Mouse (Mus musculus) lung, embryonic 14.5 days (tissue): ENCODE measurements around the gene Sdhaf1. TPM values are rescaled to one million over a fixed set of nuclear protein-coding genes. Genes with fewer than 3 reads are reported as not detected.

ENCODE experiments used
- ATAC-seq: fragments of 200-750 bp; cut with Nextera tagmentation; 2 replicates; pipeline ENCODE4 v1.8.0; 2017; ENCODE audit warnings: mild to moderate bottlenecking, moderate TSS enrichment, moderate library complexity; ENCODE audit not compliant: insufficient read depth
- DNase-seq: peaks from one replicate; pipeline ENCODE4 v3.0.0-alpha.2; 2015
- H3K27ac ChIP-seq: fragments of 300-500 bp; sonication (generic); 2 replicates; pipeline ENCODE4 v1.5.1; 2014; ENCODE audit warnings: low read depth, mild to moderate bottlenecking, moderate library complexity
- H3K27me3 ChIP-seq: fragments of 300-500 bp; sonication (generic); 2 replicates; pipeline ENCODE4 v1.6.1; 2014; ENCODE audit warnings: low read length, control low read depth; ENCODE audit not compliant: insufficient read depth
- H3K36me3 ChIP-seq: fragments of 300-500 bp; sonication (generic); 2 replicates; pipeline ENCODE4 v1.6.1; 2014; ENCODE audit warnings: control low read depth; ENCODE audit not compliant: insufficient read depth
- H3K4me1 ChIP-seq: fragments of 300-500 bp; sonication (generic); 2 replicates; pipeline ENCODE4 v1.6.1; 2014; ENCODE audit warnings: antibody characterized with exemption, control low read depth; ENCODE audit not compliant: insufficient read depth
- H3K4me2 ChIP-seq: fragments of 300-500 bp; sonication (generic); 2 replicates; pipeline ENCODE4 v1.6.1; 2014; ENCODE audit warnings: mild to moderate bottlenecking
- H3K4me3 ChIP-seq: fragments of 300-500 bp; sonication (generic); 2 replicates; pipeline ENCODE4 v1.5.1; 2014; ENCODE audit warnings: low read depth, low read length
- H3K9ac ChIP-seq: fragments of 300-500 bp; sonication (generic); 2 replicates; pipeline ENCODE4 v1.6.1; 2014
- H3K9me3 ChIP-seq: fragments of 300-500 bp; sonication (generic); 2 replicates; pipeline ENCODE4 v1.6.1; 2016; ENCODE audit warnings: low read depth, low read length, control low read depth
- CTCF ChIP-seq: IDR thresholded peaks from 2 replicates; pipeline ENCODE4 v1.5.1; 2016; ENCODE audit warnings: antibody characterized with exemption, low read depth
- WGBS: fragments of 180-500 bp; shearing (Covaris S2); extraction: QIAGEN DNeasy Blood & Tissue Kit; methylation state at CpG from one replicate; pipeline ENCODE4 v1.1.7; 2014; 5-methylcytosine and 5-hydroxymethylcytosine counted together
- polyA plus RNA-seq: library from polyadenylated mRNA; unstranded; fragments of >200 nt; fragmentation: Nextera tagmentation; extraction: Ambion mirVana; gene quantifications from 2 replicates; pipeline ENCODE4 v1.2.1, GENCODE M21; 2014

The Sdhaf1 gene
- polyA plus RNA-seq, 1 experiment from 2014 or later: 21.3 TPM

DNA sequence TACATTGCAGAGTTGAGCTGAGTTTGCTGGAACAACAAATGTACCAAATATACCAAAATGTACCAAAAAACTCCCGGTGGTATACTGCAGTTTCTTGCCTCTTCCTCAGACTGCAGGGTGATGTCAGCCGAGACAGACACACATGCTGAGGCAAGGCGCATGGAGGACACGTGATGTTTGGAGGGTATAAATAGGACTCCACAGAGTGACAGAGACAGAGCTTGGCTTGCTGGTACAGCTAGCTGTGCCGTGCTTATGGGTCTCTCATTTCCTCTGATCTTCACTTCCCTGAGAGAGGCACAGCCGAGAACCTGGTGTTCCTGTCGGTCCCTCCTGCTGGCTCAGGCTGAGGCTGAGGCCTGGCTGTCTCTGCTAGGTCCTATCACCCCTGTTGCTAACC, 41.0 kb downstream of the Sdhaf1 start:
- no peak overlapping the region for H3K9ac ChIP-seq
- no peak overlapping the region for H3K4me2 ChIP-seq
- no peak for DNase-seq
- H3K9me3 ChIP-seq: no peaks in the 10 kb centered on the region
- no peak for TF ChIP-seq CTCF
- no peaks in the 10 kb centered on the region for H3K27me3 ChIP-seq
- ATAC-seq: no peak
- peaks cover 4% of the 10 kb centered on the region; the same call in 1 of the 2 replicates for H3K4me1 ChIP-seq
- no peak overlapping the region for H3K27ac ChIP-seq
- no peak overlapping the region for H3K4me3 ChIP-seq
- no peaks in the 10 kb centered on the region for H3K36me3 ChIP-seq
- WGBS: 72% methylated on average over 7 of the region's 7 CpGs

- DNase-seq: no peak
- Histone ChIP-seq H3K9ac (no peak overlapping the region), H3K27ac (peak overlapping the region; percentile 99; the same call in 1 of the 2 replicates)
Measured at GRCm38 (mm10) chr7:30281522-30281921, 42.2 kb downstream of the Sdhaf1 start.

DNA sequence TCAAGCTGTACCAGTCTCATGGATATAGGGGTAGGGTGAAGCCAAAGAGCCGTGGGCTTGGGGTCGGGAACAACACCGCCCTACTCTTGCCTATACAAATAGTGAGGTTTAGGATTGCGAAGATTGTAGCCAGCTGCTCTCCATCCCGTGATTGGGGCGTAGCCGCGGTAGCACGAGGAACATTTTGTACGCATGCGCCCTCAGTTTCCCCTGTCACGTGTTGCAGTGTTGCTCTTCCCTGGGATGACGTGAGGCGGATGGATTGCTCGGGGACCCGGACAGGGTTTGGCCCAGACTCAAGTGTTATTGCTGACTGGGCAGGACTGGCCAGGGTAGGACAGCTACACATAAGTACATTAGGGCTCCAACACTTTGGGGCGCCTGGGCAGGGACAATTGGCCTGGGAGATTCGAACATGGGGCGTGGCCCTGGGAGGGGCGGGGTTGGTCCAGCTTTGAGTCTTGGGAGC, 43.0 kb downstream of the Sdhaf1 start:
- peak overlapping the region; percentile 41 for H3K9ac ChIP-seq
- H3K27me3 ChIP-seq: no peaks in the 10 kb centered on the region
- H3K4me3 ChIP-seq: peak overlapping the region; percentile 79
- ATAC-seq (peak; percentile 92), DNase-seq (peak; percentile 96)
- peak overlapping the region; percentile 94 for H3K4me2 ChIP-seq
- no peak for TF ChIP-seq CTCF
- no peaks in the 10 kb centered on the region for H3K36me3 ChIP-seq
- no peaks in the 10 kb centered on the region for H3K9me3 ChIP-seq
- peak overlapping the region; percentile 99 for H3K27ac ChIP-seq
- H3K4me1 ChIP-seq: peaks cover 4% of the 10 kb centered on the region; the same call in 1 of the 2 replicates
- under 1% methylated on average over 20 of the region's 20 CpGs for WGBS

More at GRCm38 (mm10) chr7:30281522-30281921, 42.2 kb downstream of the Sdhaf1 start:
- TF ChIP-seq CTCF: no peak
- H3K27me3 ChIP-seq: no peaks in the 10 kb centered on the region
- no peaks in the 10 kb centered on the region for H3K36me3 ChIP-seq
- peaks cover 4% of the 10 kb centered on the region; the same call in 1 of the 2 replicates for H3K4me1 ChIP-seq
- 48% methylated on average over 4 of the region's 4 CpGs for WGBS
- H3K4me3 ChIP-seq: no peak overlapping the region; the same call in 1 of the 2 replicates
- no peaks in the 10 kb centered on the region for H3K9me3 ChIP-seq
- H3K4me2 ChIP-seq: peak overlapping the region; percentile 94
- no peak for ATAC-seq

DNA sequence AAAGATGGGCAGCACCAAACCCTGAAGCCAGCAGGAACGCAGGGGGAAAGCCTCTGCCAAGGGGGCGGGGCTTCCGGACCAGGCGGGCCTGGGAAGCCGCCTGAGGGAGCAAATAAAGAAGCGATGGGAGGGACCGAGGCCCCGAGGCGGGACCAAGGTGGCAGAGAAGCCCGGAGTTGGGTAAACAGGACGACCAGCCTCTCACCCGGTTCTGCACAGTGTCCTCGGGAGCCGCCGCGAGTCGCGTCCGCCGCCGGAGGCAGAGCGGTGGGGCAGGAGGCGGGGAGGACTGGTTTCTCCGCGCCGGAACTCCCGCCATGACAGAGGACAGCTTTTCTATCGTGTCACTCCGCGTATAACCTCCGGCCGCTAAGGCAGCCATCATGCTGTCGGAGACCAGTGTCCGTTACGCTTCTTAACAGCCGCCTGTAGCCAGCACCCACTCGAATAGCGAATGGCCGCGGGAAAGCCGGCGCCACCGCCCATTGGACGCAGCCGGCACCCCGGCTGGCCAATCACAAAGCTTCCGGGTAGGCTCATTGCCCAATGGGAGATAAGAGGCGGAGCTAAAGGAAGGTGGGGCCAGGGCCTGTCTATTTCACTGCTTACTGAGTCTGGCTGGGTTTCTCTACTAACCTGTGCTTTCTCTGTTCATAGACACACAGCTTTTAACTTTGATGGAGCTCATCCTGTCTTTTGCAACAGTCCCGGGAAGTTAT, 43.6 kb downstream of the Sdhaf1 start, which contains the start of the genes Thap8 and Wdr62:
Gene Thap8, plus strand, starts transcription at position 144 of the 719 bp plus-strand sequence.
Gene Wdr62, minus strand, starts transcription at position 469 of the 719 bp plus-strand sequence.
- 0% methylated on average over 47 of the region's 49 CpGs for WGBS
- H3K9ac ChIP-seq: peak within 1 kb of the TSS; percentile 56
- DNase-seq (peak; percentile 98), ATAC-seq (peak; percentile 95)
- peak within 1 kb of the TSS; percentile 99 for H3K27ac ChIP-seq
- no peak for TF ChIP-seq CTCF
- H3K4me2 ChIP-seq: peak within 1 kb of the TSS; percentile 94
- peak within 1 kb of the TSS; percentile 79 for H3K4me3 ChIP-seq
- H3K36me3 ChIP-seq: no peaks in the 10 kb centered on the region
- H3K9me3 ChIP-seq: no peaks in the 10 kb centered on the region
- H3K4me1 ChIP-seq: peaks cover 4% of the 10 kb centered on the region; the same call in 1 of the 2 replicates
- no peaks in the 10 kb centered on the region for H3K27me3 ChIP-seq

GRCm38 (mm10) chr7:30279536-30279935, 44.2 kb downstream of the Sdhaf1 start:
- Histone ChIP-seq H3K9ac (peak overlapping the region; percentile 56), H3K9me3 (no peaks in the 10 kb centered on the region), H3K4me1 (peaks cover 4% of the 10 kb centered on the region; the same call in 1 of the 2 replicates), H3K27ac (peak overlapping the region; percentile 99), H3K4me2 (peak overlapping the region; percentile 94), H3K27me3 (no peaks in the 10 kb centered on the region), H3K4me3 (peak overlapping the region; percentile 79), H3K36me3 (no peaks in the 10 kb centered on the region)
- TF ChIP-seq CTCF: no peak
- DNase-seq (no peak), ATAC-seq (no peak)
- WGBS: 0% methylated on average over 6 of the region's 6 CpGs

- ATAC-seq: no peak
- Histone ChIP-seq H3K9ac (no peak overlapping the region), H3K9me3 (no peaks in the 10 kb centered on the region), H3K27ac (no peak overlapping the region), H3K4me1 (peaks cover 4% of the 10 kb centered on the region; the same call in 1 of the 2 replicates), H3K27me3 (no peaks in the 10 kb centered on the region), H3K4me3 (peak overlapping the region; percentile 79), H3K36me3 (no peaks in the 10 kb centered on the region), H3K4me2 (peak overlapping the region; percentile 94)
- no peak for TF ChIP-seq CTCF
- WGBS: 57% methylated on average over 2 of the region's 2 CpGs
- no peak for DNase-seq
Measured at GRCm38 (mm10) chr7:30278911-30279310, 44.8 kb downstream of the Sdhaf1 start.

DNA sequence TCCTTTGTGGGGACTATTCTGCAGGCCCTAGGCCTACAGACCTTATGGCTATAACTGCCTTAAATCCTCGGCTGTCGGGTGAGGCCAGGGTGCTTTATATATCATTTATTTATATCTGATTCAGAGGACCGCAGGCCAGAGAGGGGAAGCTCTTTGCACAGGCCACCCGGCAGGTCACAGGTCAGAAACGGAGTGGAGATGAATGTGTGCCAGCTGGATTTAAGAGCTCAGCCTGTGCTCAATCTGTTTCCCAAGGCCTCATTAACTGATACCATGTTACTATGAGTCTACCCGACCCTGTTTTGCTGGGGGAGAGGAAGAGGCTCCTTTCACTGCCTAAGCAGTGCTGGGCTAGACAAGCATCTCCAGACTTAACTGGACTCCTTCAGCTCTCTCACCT, 49.3 kb downstream of the Sdhaf1 start:
- ATAC-seq (no peak), DNase-seq (peak; percentile 23)
- Histone ChIP-seq H3K4me3 (no peak overlapping the region), H3K27ac (no peak overlapping the region), H3K9me3 (no peaks in the 10 kb centered on the region), H3K4me2 (no peak overlapping the region), H3K36me3 (peaks cover 17% of the 10 kb centered on the region; the same call in 1 of the 2 replicates), H3K9ac (no peak overlapping the region), H3K27me3 (no peaks in the 10 kb centered on the region), H3K4me1 (no peaks in the 10 kb centered on the region; the same call in 1 of the 2 replicates)
- TF ChIP-seq CTCF: no peak
- 45% methylated on average over 6 of the region's 6 CpGs for WGBS

Other genes with a start within 250 kb of the Sdhaf1 start
- gene Gm26920, start 233.5 kb downstream of the Sdhaf1 start, polyA plus RNA-seq: 1.7 and 2.0 TPM in 2 replicates
- gene Zfp566, start 233.4 kb downstream of the Sdhaf1 start, polyA plus RNA-seq: 10.3 and 10.9 TPM in 2 replicates
- 120 and 128 TPM in 2 replicates for gene Zfp260, start 229.1 kb downstream of the Sdhaf1 start, polyA plus RNA-seq
- gene Zfp382, start 202.0 kb downstream of the Sdhaf1 start, polyA plus RNA-seq: 8.1 and 9.1 TPM in 2 replicates
- gene Zfp146, start 154.1 kb downstream of the Sdhaf1 start, polyA plus RNA-seq: 16.8 and 17.0 TPM in 2 replicates
- gene Cox7a1, start 139.8 kb downstream of the Sdhaf1 start, polyA plus RNA-seq: 4.5 and 8.0 TPM in 2 replicates
- gene Capns1, start 125.1 kb downstream of the Sdhaf1 start, polyA plus RNA-seq: 78.3 and 80.3 TPM in 2 replicates
- gene Polr2i, start 91.9 kb downstream of the Sdhaf1 start, polyA plus RNA-seq: 187 and 192 TPM in 2 replicates
- 175 and 182 TPM in 2 replicates for gene Tbcb, start 91.6 kb downstream of the Sdhaf1 start, polyA plus RNA-seq
- gene Ovol3, start 88.2 kb downstream of the Sdhaf1 start, polyA plus RNA-seq: 0.26 TPM in 1 of 2 replicates, not detected in the other
- 0.26 and 0.30 TPM in 2 replicates for gene Thap8, start 43.8 kb downstream of the Sdhaf1 start, polyA plus RNA-seq
- gene Wdr62, start 43.5 kb downstream of the Sdhaf1 start, polyA plus RNA-seq: 16.3 and 17.1 TPM in 2 replicates
- 31.1 and 41.9 TPM in 2 replicates for gene Clip3, start 32.2 kb downstream of the Sdhaf1 start, polyA plus RNA-seq
- 72.1 and 73.1 TPM in 2 replicates for gene Alkbh6, start 15.2 kb downstream of the Sdhaf1 start, polyA plus RNA-seq
- gene Syne4, start 9.1 kb downstream of the Sdhaf1 start, polyA plus RNA-seq: 21.9 and 23.2 TPM in 2 replicates
- gene E130208F15Rik, start 2.2 kb downstream of the Sdhaf1 start, polyA plus RNA-seq: not detected in 2 replicates
- 3.4 and 3.7 TPM in 2 replicates for gene Lrfn3, start 38.9 kb upstream of the Sdhaf1 start, polyA plus RNA-seq
- 46.0 and 46.8 TPM in 2 replicates for gene Tyrobp, start 89.9 kb upstream of the Sdhaf1 start, polyA plus RNA-seq
- 1.5 and 2.0 TPM in 2 replicates for gene Hcst, start 96.0 kb upstream of the Sdhaf1 start, polyA plus RNA-seq
- gene Nfkbid, start 97.8 kb upstream of the Sdhaf1 start, polyA plus RNA-seq: 1.7 and 2.0 TPM in 2 replicates
- gene Aplp1, start 121.6 kb upstream of the Sdhaf1 start, polyA plus RNA-seq: 22.3 and 22.6 TPM in 2 replicates
- not detected in 2 replicates for gene Kirrel2, start 133.8 kb upstream of the Sdhaf1 start, polyA plus RNA-seq
- 0.19 TPM in 1 of 2 replicates, not detected in the other for gene Nphs1, start 134.4 kb upstream of the Sdhaf1 start, polyA plus RNA-seq
- not detected in 2 replicates for gene Prodh2, start 169.7 kb upstream of the Sdhaf1 start, polyA plus RNA-seq
- 13.8 and 14.3 TPM in 2 replicates for gene Arhgap33, start 211.2 kb upstream of the Sdhaf1 start, polyA plus RNA-seq
- gene Hspb6, start 228.3 kb upstream of the Sdhaf1 start, polyA plus RNA-seq: 24.9 and 26.0 TPM in 2 replicates
- 18.3 and 18.7 TPM in 2 replicates for gene Proser3, start 228.4 kb upstream of the Sdhaf1 start, polyA plus RNA-seq
- gene Lin37, start 235.9 kb upstream of the Sdhaf1 start, polyA plus RNA-seq: 33.7 and 34.7 TPM in 2 replicates
- 101 and 120 TPM in 2 replicates for gene U2af1l4, start 239.4 kb upstream of the Sdhaf1 start, polyA plus RNA-seq
- gene Gm49396, start 239.4 kb upstream of the Sdhaf1 start, polyA plus RNA-seq: 7.9 and 9.9 TPM in 2 replicates
- 104 and 105 TPM in 2 replicates for gene Psenen, start 239.7 kb upstream of the Sdhaf1 start, polyA plus RNA-seq
- 3.0 and 4.1 TPM in 2 replicates for gene Igflr1, start 241.5 kb upstream of the Sdhaf1 start, polyA plus RNA-seq